Mouse (Mus musculus) heart, embryonic 16.5 days (tissue): ENCODE results near the gene Dmrtc1a. TPM values are rescaled to one million over a fixed set of nuclear protein-coding genes. Genes with fewer than 3 reads are reported as not detected.
A peak's percentile ranks its signal among the peaks of the same experiment; 100 is the strongest.
"Not testable (repeated sequence)": the region's sequence is repeated elsewhere in the genome, so short reads cannot be mapped to it uniquely, and the experiment has no call there.

Source experiments
- ATAC-seq: fragments of 200-750 bp; cut with Nextera tagmentation; replicated peaks from 2 replicates; pipeline ENCODE4 v1.8.0; 2017; ENCODE audit warnings: moderate number of reproducible peaks; ENCODE audit not compliant: insufficient read depth, low FRiP score; ENCODE audit errors: extremely low read depth
- H3K27ac ChIP-seq: fragments of 300-500 bp; sonication (generic); 2 replicates; pipeline ENCODE4 v1.5.1; 2014; ENCODE audit warnings: mild to moderate bottlenecking, low read length, control low read depth, moderate library complexity
- H3K27me3 ChIP-seq: fragments of 300-500 bp; sonication (generic); 2 replicates; pipeline ENCODE4 v1.6.1; 2014; ENCODE audit warnings: low read length, mixed read lengths; ENCODE audit not compliant: control insufficient read depth, insufficient read depth
- H3K36me3 ChIP-seq: fragments of 300-500 bp; sonication (generic); 2 replicates; pipeline ENCODE4 v1.6.1; 2014; ENCODE audit not compliant: control insufficient read depth, insufficient read depth
- H3K4me1 ChIP-seq: fragments of 300-500 bp; sonication (generic); 2 replicates; pipeline ENCODE4 v1.6.1; 2014; ENCODE audit warnings: low read length, mixed read lengths; ENCODE audit not compliant: control insufficient read depth, insufficient read depth
- H3K4me2 ChIP-seq: fragments of 300-500 bp; sonication (generic); 2 replicates; pipeline ENCODE4 v1.6.1; 2014; ENCODE audit warnings: low read depth, mild to moderate bottlenecking, control low read depth, low read length
- H3K4me3 ChIP-seq: fragments of 300-500 bp; sonication (generic); 2 replicates; pipeline ENCODE4 v1.5.1; 2014; ENCODE audit warnings: mild to moderate bottlenecking, control low read depth, low read length
- H3K9ac ChIP-seq: fragments of 300-500 bp; sonication (generic); 2 replicates; pipeline ENCODE4 v1.6.1; 2014; ENCODE audit warnings: low read length, control low read depth
- H3K9me3 ChIP-seq: fragments of 300-500 bp; sonication (generic); replicated peaks from 2 replicates; pipeline ENCODE4 v1.6.1; 2016; ENCODE audit warnings: low read length; ENCODE audit not compliant: control insufficient read depth
- WGBS: fragments of 180-500 bp; shearing (Covaris S2); extraction: QIAGEN DNeasy Blood & Tissue Kit; methylation state at CpG from one replicate; pipeline ENCODE4 v1.1.7; 2014; 5-methylcytosine and 5-hydroxymethylcytosine counted together
- polyA plus RNA-seq: library from polyadenylated mRNA; unstranded; fragments of >200 nt; fragmentation: Nextera tagmentation; extraction: Ambion mirVana; gene quantifications from 2 replicates; pipeline ENCODE4 v1.2.1, GENCODE M21; 2015

Dmrtc1a gene
- polyA plus RNA-seq, result 0.26 and 0.66 TPM in 2 replicates

GRCm38 (mm10) chrX:102908587-102908986 lies at the start of gene Dmrtc1a, which contains the start of gene 1700011M02Rik:
Dmrtc1a (minus strand) TSS chrX:102908687.
1700011M02Rik (plus strand) TSS chrX:102908905.
- H3K36me3 ChIP-seq, H3K4me3 ChIP-seq, H3K4me1 ChIP-seq, H3K27ac ChIP-seq, H3K27me3 ChIP-seq, H3K9ac ChIP-seq, ATAC-seq, H3K9me3 ChIP-seq, H3K4me2 ChIP-seq: not testable (repeated sequence)
- 85% methylated on average over 6 of the region's 9 CpGs for WGBS

- not testable (repeated sequence) for H3K4me1 ChIP-seq, H3K27ac ChIP-seq, H3K9me3 ChIP-seq, H3K27me3 ChIP-seq, H3K9ac ChIP-seq, H3K4me2 ChIP-seq, H3K4me3 ChIP-seq, H3K36me3 ChIP-seq, ATAC-seq
- WGBS, result 83% methylated on average over 11 of the region's 11 CpGs
Measured at GRCm38 (mm10) chrX:102950136-102950535, 41.6 kb upstream of the Dmrtc1a start.

- ATAC-seq, result no peak
- H3K27me3 ChIP-seq, result peaks cover 16% of the 10 kb centered on the region
- no peaks in the 10 kb centered on the region for H3K4me1 ChIP-seq
- no peak overlapping the region for H3K4me2 ChIP-seq
- 36% methylated on average over 5 of the region's 5 CpGs for WGBS
- no peaks in the 10 kb centered on the region for H3K9me3 ChIP-seq
- no peak overlapping the region for H3K27ac ChIP-seq
- H3K36me3 ChIP-seq, result no peaks in the 10 kb centered on the region
- H3K9ac ChIP-seq, result no peak overlapping the region
- no peak overlapping the region for H3K4me3 ChIP-seq
Measured at GRCm38 (mm10) chrX:102936743-102937142, 28.3 kb upstream of the Dmrtc1a start.

GRCm38 (mm10) chrX:102934395-102934764 lies 25.9 kb upstream of the Dmrtc1a start:
- Histone ChIP-seq H3K27ac (no peak overlapping the region), H3K4me1 (no peaks in the 10 kb centered on the region), H3K36me3 (no peaks in the 10 kb centered on the region), H3K4me2 (peak overlapping the region; percentile 85), H3K9me3 (no peaks in the 10 kb centered on the region), H3K27me3 (peaks cover 16% of the 10 kb centered on the region), H3K4me3 (peak overlapping the region; percentile 59), H3K9ac (no peak overlapping the region)
- ATAC-seq, result no peak
- 51% methylated on average over 8 of the region's 8 CpGs for WGBS

- Histone ChIP-seq H3K9me3 (no peaks in the 10 kb centered on the region), H3K27ac (no peak overlapping the region), H3K4me2 (peak overlapping the region; percentile 85), H3K4me1 (no peaks in the 10 kb centered on the region), H3K9ac (peak overlapping the region; percentile 59), H3K4me3 (peak overlapping the region; percentile 59), H3K36me3 (no peaks in the 10 kb centered on the region), H3K27me3 (peaks cover 16% of the 10 kb centered on the region)
- WGBS, result 17% methylated on average over 63 of the region's 68 CpGs
- peak; percentile 14; the same call in 1 of the 2 replicates for ATAC-seq
Measured at GRCm38 (mm10) chrX:102933571-102934394, 25.3 kb upstream of the Dmrtc1a start.

GRCm38 (mm10) chrX:102932992-102933570 lies 24.6 kb upstream of the Dmrtc1a start:
- no peak overlapping the region for H3K27ac ChIP-seq
- H3K36me3 ChIP-seq, result no peaks in the 10 kb centered on the region
- H3K4me1 ChIP-seq, result no peaks in the 10 kb centered on the region
- H3K4me2 ChIP-seq, result peak overlapping the region; percentile 85
- 46% methylated on average over 12 of the region's 12 CpGs for WGBS
- H3K9ac ChIP-seq, result peak overlapping the region; percentile 59; the same call in 1 of the 2 replicates
- no peak for ATAC-seq
- peaks cover 16% of the 10 kb centered on the region for H3K27me3 ChIP-seq
- peak overlapping the region; percentile 59 for H3K4me3 ChIP-seq
- H3K9me3 ChIP-seq, result no peaks in the 10 kb centered on the region

GRCm38 (mm10) chrX:102928072-102928471 lies 19.6 kb upstream of the Dmrtc1a start, which contains the start of gene 1700018G05Rik:
1700018G05Rik (plus strand) TSS chrX:102928372.
- WGBS, result 84% methylated on average over 6 of the region's 6 CpGs
- ATAC-seq, result not testable (repeated sequence)

GRCm38 (mm10) chrX:102926707-102927106 lies 18.2 kb upstream of the Dmrtc1a start:
- 26% methylated on average over 4 of the region's 4 CpGs for WGBS
- ATAC-seq, H3K9me3 ChIP-seq: not testable (repeated sequence)

More at GRCm38 (mm10) chrX:102928072-102928471, 19.6 kb upstream of the Dmrtc1a start, which contains the start of gene 1700018G05Rik:
- H3K27ac ChIP-seq, H3K9me3 ChIP-seq, H3K4me2 ChIP-seq, H3K4me1 ChIP-seq, H3K27me3 ChIP-seq, H3K36me3 ChIP-seq, H3K9ac ChIP-seq, H3K4me3 ChIP-seq: not testable (repeated sequence)

GRCm38 (mm10) chrX:102914823-102915222 lies 6.3 kb upstream of the Dmrtc1a start:
- not testable (repeated sequence) for H3K4me3 ChIP-seq, H3K27me3 ChIP-seq, ATAC-seq, H3K4me2 ChIP-seq, H3K9ac ChIP-seq, H3K36me3 ChIP-seq, H3K4me1 ChIP-seq, H3K9me3 ChIP-seq, H3K27ac ChIP-seq
- WGBS, result 59% methylated on average over 1 of the region's 1 CpGs

More at GRCm38 (mm10) chrX:102926707-102927106, 18.2 kb upstream of the Dmrtc1a start:
- not testable (repeated sequence) for H3K9ac ChIP-seq, H3K4me1 ChIP-seq, H3K4me3 ChIP-seq, H3K36me3 ChIP-seq, H3K27ac ChIP-seq, H3K27me3 ChIP-seq, H3K4me2 ChIP-seq
